Mouse (Mus musculus) lung, embryonic 14.5 days (tissue): ENCODE results near the gene Ikzf1. TPM values are rescaled to one million over a fixed set of nuclear protein-coding genes. Genes with fewer than 3 reads are reported as not detected.

Source experiments
- ATAC-seq: fragments of 200-750 bp; cut with Nextera tagmentation; 2 replicates; pipeline ENCODE4 v1.8.0; 2017; ENCODE audit warnings: mild to moderate bottlenecking, moderate TSS enrichment, moderate library complexity; ENCODE audit not compliant: insufficient read depth
- DNase-seq: peaks from one replicate; pipeline ENCODE4 v3.0.0-alpha.2; 2015
- H3K27ac ChIP-seq: fragments of 300-500 bp; sonication (generic); 2 replicates; pipeline ENCODE4 v1.5.1; 2014; ENCODE audit warnings: low read depth, mild to moderate bottlenecking, moderate library complexity
- H3K27me3 ChIP-seq: fragments of 300-500 bp; sonication (generic); 2 replicates; pipeline ENCODE4 v1.6.1; 2014; ENCODE audit warnings: low read length, control low read depth; ENCODE audit not compliant: insufficient read depth
- H3K36me3 ChIP-seq: fragments of 300-500 bp; sonication (generic); 2 replicates; pipeline ENCODE4 v1.6.1; 2014; ENCODE audit warnings: control low read depth; ENCODE audit not compliant: insufficient read depth
- H3K4me1 ChIP-seq: fragments of 300-500 bp; sonication (generic); 2 replicates; pipeline ENCODE4 v1.6.1; 2014; ENCODE audit warnings: antibody characterized with exemption, control low read depth; ENCODE audit not compliant: insufficient read depth
- H3K4me2 ChIP-seq: fragments of 300-500 bp; sonication (generic); 2 replicates; pipeline ENCODE4 v1.6.1; 2014; ENCODE audit warnings: mild to moderate bottlenecking
- H3K4me3 ChIP-seq: fragments of 300-500 bp; sonication (generic); 2 replicates; pipeline ENCODE4 v1.5.1; 2014; ENCODE audit warnings: low read depth, low read length
- H3K9ac ChIP-seq: fragments of 300-500 bp; sonication (generic); 2 replicates; pipeline ENCODE4 v1.6.1; 2014
- H3K9me3 ChIP-seq: fragments of 300-500 bp; sonication (generic); 2 replicates; pipeline ENCODE4 v1.6.1; 2016; ENCODE audit warnings: low read depth, low read length, control low read depth
- CTCF ChIP-seq: IDR thresholded peaks from 2 replicates; pipeline ENCODE4 v1.5.1; 2016; ENCODE audit warnings: antibody characterized with exemption, low read depth
- WGBS: fragments of 180-500 bp; shearing (Covaris S2); extraction: QIAGEN DNeasy Blood & Tissue Kit; methylation state at CpG from one replicate; pipeline ENCODE4 v1.1.7; 2014; 5-methylcytosine and 5-hydroxymethylcytosine counted together
- polyA plus RNA-seq: library from polyadenylated mRNA; unstranded; fragments of >200 nt; fragmentation: Nextera tagmentation; extraction: Ambion mirVana; gene quantifications from 2 replicates; pipeline ENCODE4 v1.2.1, GENCODE M21; 2014

The Ikzf1 gene
- polyA plus RNA-seq, 1 experiment from 2014 or later: 2.4 TPM

GRCm38 (mm10) chr11:11808035-11808819 lies 123.4 kb downstream of the Ikzf1 start:
- peak overlapping the region; percentile 72 for H3K4me2 ChIP-seq
- DNase-seq (peak; percentile 21), ATAC-seq (peak; percentile 83)
- no peak; the same call in 1 of the 2 replicates for TF ChIP-seq CTCF
- H3K4me3 ChIP-seq: peak overlapping the region; percentile 72
- 6% methylated on average over 25 of the region's 25 CpGs for WGBS
- H3K9ac ChIP-seq: peak overlapping the region; percentile 85
- peaks cover 6% of the 10 kb centered on the region; the same call in 1 of the 2 replicates for H3K4me1 ChIP-seq
- H3K27ac ChIP-seq: peak overlapping the region; percentile 100
- H3K36me3 ChIP-seq: peaks cover 32% of the 10 kb centered on the region
- H3K27me3 ChIP-seq: no peaks in the 10 kb centered on the region
- no peaks in the 10 kb centered on the region for H3K9me3 ChIP-seq

- peaks cover 6% of the 10 kb centered on the region; the same call in 1 of the 2 replicates for H3K4me1 ChIP-seq
- peak within 1 kb of the TSS; percentile 72 for H3K4me2 ChIP-seq
- peak; percentile 100 for DNase-seq
- peak within 1 kb of the TSS; percentile 85 for H3K9ac ChIP-seq
- no peaks in the 10 kb centered on the region for H3K9me3 ChIP-seq
- H3K27me3 ChIP-seq: no peaks in the 10 kb centered on the region
- TF ChIP-seq CTCF: peak; percentile 37; the same call in 1 of the 2 replicates
- peak within 1 kb of the TSS; percentile 72 for H3K4me3 ChIP-seq
- H3K36me3 ChIP-seq: peaks cover 26% of the 10 kb centered on the region
- under 1% methylated on average over 53 of the region's 53 CpGs for WGBS
- ATAC-seq: peak; percentile 96
- peak within 1 kb of the TSS; percentile 100 for H3K27ac ChIP-seq
Observed at GRCm38 (mm10) chr11:11808820-11809403, 124.1 kb downstream of the Ikzf1 start, which contains the start of gene Fignl1. TSS of gene Fignl1 (minus strand) at chr11:11808962.

- DNase-seq (peak; percentile 65), ATAC-seq (peak; percentile 15)
- H3K4me2 ChIP-seq: peak overlapping the region; percentile 72
- WGBS: 3% methylated on average over 11 of the region's 11 CpGs
- H3K27ac ChIP-seq: peak overlapping the region; percentile 100
- no peak for TF ChIP-seq CTCF
- no peaks in the 10 kb centered on the region for H3K9me3 ChIP-seq
- H3K9ac ChIP-seq: peak overlapping the region; percentile 85
- peak overlapping the region; percentile 72 for H3K4me3 ChIP-seq
- H3K36me3 ChIP-seq: peaks cover 19% of the 10 kb centered on the region
- no peaks in the 10 kb centered on the region for H3K27me3 ChIP-seq
- H3K4me1 ChIP-seq: peaks cover 6% of the 10 kb centered on the region; the same call in 1 of the 2 replicates
Observed at GRCm38 (mm10) chr11:11809404-11810175, 124.8 kb downstream of the Ikzf1 start.

- peak; percentile 97 for TF ChIP-seq CTCF
- H3K4me3 ChIP-seq: no peak overlapping the region
- no peaks in the 10 kb centered on the region for H3K36me3 ChIP-seq
Observed at GRCm38 (mm10) chr11:11811906-11812480, 127.2 kb downstream of the Ikzf1 start.

GRCm38 (mm10) chr11:11815737-11816136 lies 130.9 kb downstream of the Ikzf1 start:
- no peaks in the 10 kb centered on the region for H3K36me3 ChIP-seq
- ATAC-seq: no peak
- no peak for TF ChIP-seq CTCF
- peaks cover 3% of the 10 kb centered on the region for H3K4me1 ChIP-seq
- H3K4me2 ChIP-seq: no peak overlapping the region
- no peaks in the 10 kb centered on the region for H3K9me3 ChIP-seq
- H3K27me3 ChIP-seq: no peaks in the 10 kb centered on the region
- no peak overlapping the region for H3K9ac ChIP-seq
- no peak overlapping the region for H3K27ac ChIP-seq
- 50% methylated on average over 3 of the region's 3 CpGs for WGBS
- DNase-seq: no peak
- no peak overlapping the region for H3K4me3 ChIP-seq

More at GRCm38 (mm10) chr11:11811906-11812480, 127.2 kb downstream of the Ikzf1 start:
- peaks cover 6% of the 10 kb centered on the region; the same call in 1 of the 2 replicates for H3K4me1 ChIP-seq
- no peaks in the 10 kb centered on the region for H3K9me3 ChIP-seq
- DNase-seq (peak; percentile 94), ATAC-seq (no peak)
- H3K27me3 ChIP-seq: no peaks in the 10 kb centered on the region
- no peak overlapping the region; the same call in 1 of the 2 replicates for H3K27ac ChIP-seq
- peak overlapping the region; percentile 44 for H3K4me2 ChIP-seq
- no peak overlapping the region for H3K9ac ChIP-seq
- 20% methylated on average over 9 of the region's 9 CpGs for WGBS

GRCm38 (mm10) chr11:11818797-11819196 lies 134.0 kb downstream of the Ikzf1 start:
- DNase-seq: no peak
- Histone ChIP-seq H3K27ac (no peak overlapping the region), H3K9ac (no peak overlapping the region), H3K4me2 (no peak overlapping the region), H3K27me3 (no peaks in the 10 kb centered on the region), H3K9me3 (no peaks in the 10 kb centered on the region), H3K36me3 (no peaks in the 10 kb centered on the region), H3K4me1 (peaks cover 29% of the 10 kb centered on the region), H3K4me3 (no peak overlapping the region)
- no peak for ATAC-seq
- TF ChIP-seq CTCF: no peak
- WGBS: 80% methylated on average over 6 of the region's 6 CpGs
